12 mouse cellular contexts compared by ENCODE assay signal in the genomic region with DNA sequence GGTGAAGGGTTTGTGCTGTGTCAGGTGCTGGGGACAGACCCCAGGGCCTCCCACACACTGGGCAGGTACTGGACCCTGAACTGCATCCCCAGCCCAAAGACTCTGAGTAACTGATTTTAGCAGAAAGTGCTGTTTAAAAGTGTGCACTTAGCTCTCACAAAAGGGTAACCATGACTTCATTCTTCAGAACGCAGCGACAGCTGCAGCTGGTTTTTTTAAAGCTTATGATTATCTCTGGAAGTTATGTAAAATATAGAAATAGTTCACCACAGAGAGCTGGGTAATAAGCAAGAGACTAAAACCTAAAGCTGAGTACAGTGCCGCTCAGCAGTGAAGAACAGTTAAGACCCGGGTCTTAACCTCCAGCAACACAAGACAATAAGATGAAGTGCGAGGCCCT. TPM values are rescaled to one million over a fixed set of nuclear protein-coding genes. Genes with fewer than 3 reads are reported as not detected.
DNase-seq lines count a peak whose midpoint lies in the region; ATAC-seq lines count a peak whose summit lies in the region.
"Had no signal": no experiment of that assay in that cellular context is flagged by ENCODE, and none has a peak within 500 bp of the region (broad histone marks: within the 10 kb centered on the region; RNA-seq: fewer than 3 reads in every experiment).

No protein-coding gene starts in this region.

- no peak overlapping the region for H3K4me3 ChIP-seq in heart, embryonic 13.5 days
- H3K4me3 ChIP-seq in intestine, embryonic 15.5 days (replicated peaks) = no peak overlapping the region

- no peak for DNase-seq in heart, adult 18-20 months
- peak; percentile 37 to 40 for DNase-seq in left cerebral cortex, adult 9 months (ENCODE audit: low spot score in 2 of 2)
- DNase-seq in left cerebral cortex, adult 8-10 months (ENCODE audit: low spot score in 2 of 2) = no peak
- DNase-seq in adipocyte (ENCODE audit: low spot score) = peak; percentile 5
- DNase-seq in thymus, postnatal 0 days (ENCODE audit: low spot score) = no peak
- DNase-seq: adrenal gland, postnatal 25 days; cerebellum, adult 2 months; lung, postnatal 4 days had no signal

- no peaks in the 10 kb centered on the region for H3K9me3 ChIP-seq in heart, embryonic 13.5 days
- no peaks in the 10 kb centered on the region for H3K9me3 ChIP-seq in intestine, embryonic 15.5 days

- no peak for ATAC-seq in heart, embryonic 13.5 days (ENCODE audit: extremely low read depth, insufficient number of reproducible peaks, low FRiP score, low TSS enrichment)
- ATAC-seq in intestine, embryonic 15.5 days = no peak
- no peak for ATAC-seq in megakaryocyte progenitor cell, adult 5-6 weeks (replicated peaks; ENCODE audit: poor library complexity)
- ATAC-seq: CD4-positive, CD25-positive, alpha-beta regulatory T cell, adult 4 months had no signal

- no peaks in the 10 kb centered on the region for H3K27me3 ChIP-seq in heart, embryonic 13.5 days (replicated peaks)
- no peaks in the 10 kb centered on the region for H3K27me3 ChIP-seq in intestine, embryonic 15.5 days (replicated peaks)

- H3K4me2 ChIP-seq in heart, embryonic 13.5 days = no peak overlapping the region
- no peak overlapping the region for H3K4me2 ChIP-seq in intestine, embryonic 15.5 days (replicated peaks)

- peaks cover 45% of the 10 kb centered on the region for H3K4me1 ChIP-seq in heart, embryonic 13.5 days
- H3K4me1 ChIP-seq in intestine, embryonic 15.5 days (replicated peaks) = peaks cover 15% of the 10 kb centered on the region

- 56% methylated on average over 5 of the region's 5 CpGs for WGBS in heart, embryonic 13.5 days
- 55% methylated on average over 5 of the region's 5 CpGs for WGBS in intestine, embryonic 15.5 days

- 0 out of 2 replicates have a peak, but pooled peaks cover 3% of the 10 kb centered on the region for H3K36me3 ChIP-seq in heart, embryonic 13.5 days
- H3K36me3 ChIP-seq in intestine, embryonic 15.5 days = no peaks in the 10 kb centered on the region

- peak overlapping the region; percentile 29; the same call in 1 of the 2 replicates for H3K27ac ChIP-seq in heart, embryonic 13.5 days (replicated peaks)
- H3K27ac ChIP-seq in intestine, embryonic 15.5 days = 0 out of 2 replicates have a peak overlapping the region, but pooled peaks have one; percentile 29

- H3K9ac ChIP-seq in heart, embryonic 13.5 days = peak overlapping the region; percentile 33
- H3K9ac ChIP-seq in intestine, embryonic 15.5 days = no peak overlapping the region

RNA-seq across cellular contexts. Expression of gene Spen, which starts 37.3 kb away (rescaled TPM):
- polyA plus RNA-seq in heart, embryonic 13.5 days (2015; fragmentation: Nextera tagmentation; extraction: Ambion mirVana) = 5.1 and 6.6 TPM in 2 replicates
- total RNA-seq in heart, adult 18-20 months (2021) = 10 to 100 TPM; 27.0 to 28.6 TPM
- 10 to 100 TPM; 57.2 to 66.6 (median 62.1) TPM for total RNA-seq in left cerebral cortex, adult 8-10 months (2022)
- 7.4 and 10.5 TPM in 2 replicates for polyA plus RNA-seq in intestine, embryonic 15.5 days (2015; fragmentation: Nextera tagmentation; extraction: Ambion mirVana)
- polyA plus RNA-seq in thymus, postnatal 0 days (2015; fragmentation: Nextera tagmentation; extraction: Ambion mirVana) = 5.8 and 9.3 TPM in 2 replicates
- 28.4 and 35.6 TPM in 2 replicates for total RNA-seq in megakaryocyte progenitor cell, adult 5-6 weeks (2015)
- 22.8 and 29.0 TPM in 2 replicates for total RNA-seq in megakaryocyte progenitor cell, adult 5-6 weeks (2017)

RNA-seq across cellular contexts. Expression of gene Zbtb17, which starts 56.6 kb away (rescaled TPM):
- polyA plus RNA-seq in heart, embryonic 13.5 days (2015; fragmentation: Nextera tagmentation; extraction: Ambion mirVana) = 23.3 and 23.4 TPM in 2 replicates
- 10 to 100 TPM; 25.5 to 26.5 TPM for total RNA-seq in heart, adult 18-20 months (2021)
- 10 to 100 TPM; 36.7 to 42.0 (median 38.0) TPM for total RNA-seq in left cerebral cortex, adult 8-10 months (2022)
- 25.6 and 27.2 TPM in 2 replicates for polyA plus RNA-seq in intestine, embryonic 15.5 days (2015; fragmentation: Nextera tagmentation; extraction: Ambion mirVana)
- 31.1 and 32.5 TPM in 2 replicates for polyA plus RNA-seq in thymus, postnatal 0 days (2015; fragmentation: Nextera tagmentation; extraction: Ambion mirVana)
- 12.0 and 14.0 TPM in 2 replicates for total RNA-seq in megakaryocyte progenitor cell, adult 5-6 weeks (2015)
- 15.2 and 21.3 TPM in 2 replicates for total RNA-seq in megakaryocyte progenitor cell, adult 5-6 weeks (2017)

Comparison
In these comparisons a context has a peak if more than half of its experiments do, and no peak if none do; other contexts are left out.
1. DNase-seq: peak in left cerebral cortex, adult 9 months (2 of 2) and adipocyte (single experiment); none in heart, adult 18-20 months (0 of 2), left cerebral cortex, adult 8-10 months (0 of 2) and thymus, postnatal 0 days (single experiment).